Mouse (Mus musculus): ENCODE data around the gene Lrrn4cl.

DNA sequence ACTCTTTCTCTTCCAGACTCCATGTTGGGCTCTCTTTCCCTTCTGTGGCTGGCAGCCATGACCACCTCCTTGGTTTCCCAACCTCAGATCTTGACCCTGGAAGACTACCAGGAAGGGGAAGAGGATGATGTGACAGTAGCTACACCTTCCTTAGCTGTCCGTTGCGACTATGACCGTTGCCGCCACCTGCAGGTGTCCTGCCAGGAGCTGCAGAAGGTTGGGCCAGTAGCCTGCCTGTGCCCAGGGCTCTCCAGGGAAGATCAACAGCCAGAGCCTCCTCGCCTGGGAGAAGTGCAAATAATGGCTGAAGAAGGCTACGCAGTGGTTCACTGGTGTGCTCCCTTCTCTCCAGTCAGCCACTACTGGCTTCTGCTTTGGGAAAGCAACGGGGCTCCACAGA lies 1.1 kb downstream of the Lrrn4cl start:
- TF ChIP-seq CTCF (IDR thresholded peaks at IDR 0.05; ENCODE audit: control insufficient read depth, insufficient read depth, insufficient replicate concordance, low read depth, low read length) (no peak), POLR2A (IDR thresholded peaks at IDR 0.05; ENCODE audit: control insufficient read depth, low read depth, low read length) (no peak)

All from testis, adult 2 months (tissue).